Mouse (Mus musculus) telencephalon, adult 2 months (tissue): ENCODE measurements around the gene Apod.
"Not testable (repeated sequence)": the region's sequence is repeated elsewhere in the genome, so short reads cannot be mapped to it uniquely, and the experiment has no call there.

Source experiments
- DNase-seq: peaks from one replicate; pipeline ENCODE4 v3.0.0-alpha.2; 2011; ENCODE audit warnings: low read depth, low spot score

The Apod gene

GRCm38 (mm10) chr16:31321501-31321900 is 6.9 kb upstream of the Apod start:
- no peak for DNase-seq

- no peak for DNase-seq
Measured at GRCm38 (mm10) chr16:31320954-31321353, 6.3 kb upstream of the Apod start.

DNA sequence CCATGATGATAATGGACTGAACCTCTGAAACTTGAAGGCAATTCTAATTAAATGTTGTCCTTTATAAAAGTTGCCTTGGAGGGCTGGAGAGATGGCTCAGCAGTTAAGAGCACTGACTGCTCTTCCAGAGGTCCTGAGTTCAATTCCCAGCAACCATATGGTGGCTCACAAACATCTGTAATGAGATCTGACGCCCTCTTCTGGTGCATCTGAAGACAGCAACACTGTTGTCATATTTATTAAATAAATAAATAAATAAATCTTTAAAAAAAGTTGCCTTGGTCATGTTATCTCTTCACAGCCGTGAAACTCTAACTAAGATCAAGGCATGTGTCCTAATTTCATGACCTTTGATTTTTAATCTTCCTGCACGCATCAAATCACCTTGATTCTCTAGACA is 5.1 kb upstream of the Apod start:
- not testable (repeated sequence) for DNase-seq

DNA sequence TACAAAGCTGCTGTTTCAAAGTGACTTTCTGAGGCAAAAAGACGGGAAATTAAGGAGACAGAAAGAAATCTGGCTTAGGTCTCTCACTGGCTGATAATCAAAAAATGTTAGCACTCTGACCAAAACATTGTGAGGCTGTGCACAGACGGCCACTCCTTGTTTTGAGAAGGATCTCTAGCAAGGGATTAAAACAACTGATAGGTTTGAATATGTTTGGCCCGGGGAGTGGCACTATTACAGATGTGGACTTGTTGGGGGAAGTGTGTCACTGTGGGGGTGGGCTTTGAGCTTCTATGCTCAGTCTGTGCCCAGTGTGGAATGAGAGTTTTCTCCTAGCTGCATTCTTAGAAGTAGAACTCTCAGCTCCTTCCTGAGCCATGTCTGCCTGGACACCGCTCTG is 4.7 kb upstream of the Apod start:
- no peak for DNase-seq

DNA sequence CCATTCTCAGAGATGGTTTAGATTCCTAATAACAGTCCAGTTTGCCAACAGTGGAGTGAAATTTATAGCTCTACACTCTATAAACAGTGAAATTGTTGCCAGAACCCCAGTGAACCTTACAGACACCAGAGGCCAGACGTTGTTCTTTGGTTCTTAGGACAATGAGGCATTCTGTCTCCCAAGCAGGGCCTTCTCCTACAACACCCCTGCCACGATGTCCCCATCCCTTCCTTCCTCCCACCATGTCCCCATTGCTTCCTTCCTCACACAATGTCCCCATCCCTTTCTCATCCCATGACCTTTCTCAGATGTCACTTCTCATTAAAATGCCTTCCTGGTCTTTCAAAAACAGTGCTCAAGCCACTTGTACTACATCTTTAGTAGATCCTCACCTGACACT is 3.8 kb upstream of the Apod start:
- no peak for DNase-seq

DNA sequence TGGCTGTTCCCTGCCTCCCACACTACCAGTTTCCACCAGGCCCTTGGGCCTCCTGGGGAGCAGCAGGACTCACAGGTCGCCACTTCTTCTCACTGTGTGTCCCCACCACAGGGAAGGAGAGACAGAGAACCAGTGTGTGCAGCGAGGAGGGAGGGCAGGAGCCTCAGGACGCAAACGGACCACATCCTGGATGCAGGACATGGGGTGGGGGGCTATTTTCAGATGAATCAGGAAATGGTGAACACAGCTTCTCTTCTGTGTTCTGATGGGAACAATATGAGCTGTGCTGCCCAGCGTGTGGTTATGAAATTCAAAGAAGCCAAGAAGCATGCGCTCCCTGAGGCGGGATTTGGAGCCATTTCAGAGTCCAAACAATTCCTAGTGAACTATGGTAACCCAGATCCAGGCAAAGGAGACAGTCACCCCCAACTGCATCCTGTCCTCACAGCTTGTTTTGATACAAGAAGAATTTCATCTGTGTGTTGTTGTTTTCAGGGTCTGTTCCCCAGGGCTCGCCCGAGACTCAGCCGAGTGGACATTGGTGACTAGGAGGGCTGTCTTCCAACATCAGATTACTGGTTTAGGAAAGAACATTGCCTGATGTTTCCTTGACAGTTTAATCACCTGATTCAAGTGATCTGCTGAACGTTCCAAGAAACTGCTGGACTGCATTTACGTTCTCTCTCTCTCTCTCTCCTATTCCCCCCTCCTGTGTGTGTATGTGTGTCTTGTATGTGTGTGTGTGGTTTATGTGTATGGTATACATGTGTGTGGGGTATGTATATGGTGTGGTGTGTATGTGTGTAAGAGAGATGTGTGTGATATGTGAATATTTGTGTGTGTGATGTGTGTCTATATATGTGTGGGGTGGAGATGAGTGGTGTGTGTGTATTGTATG is 1.9 kb upstream of the Apod start:
- not testable (repeated sequence) for DNase-seq

DNA sequence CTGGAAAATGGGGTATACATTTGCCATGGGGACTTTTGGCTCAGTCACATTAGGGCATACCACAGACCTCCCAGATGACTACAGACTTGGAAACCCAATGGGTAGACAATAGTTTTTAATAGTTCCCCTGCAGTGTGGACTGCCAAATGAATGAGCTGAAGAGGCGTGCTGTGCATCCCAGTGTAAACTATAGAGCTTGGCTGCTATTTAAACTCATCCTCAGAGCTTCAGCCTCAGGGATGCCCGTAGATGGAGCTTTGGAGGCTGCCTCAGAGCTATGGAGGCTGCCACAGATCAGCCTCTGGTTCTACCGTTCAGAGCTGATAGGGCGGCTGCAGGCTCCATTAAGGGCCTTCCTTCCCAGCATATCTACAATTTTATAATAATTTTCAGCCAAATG is 686 bp upstream of the Apod start:
- DNase-seq: peak; percentile 19

- DNase-seq: no peak
Measured at GRCm38 (mm10) chr16:31313611-31314010, 997 bp downstream of the Apod start.

- peak; percentile 58 for DNase-seq
Measured at GRCm38 (mm10) chr16:31312296-31312695, 2.3 kb downstream of the Apod start.

DNA sequence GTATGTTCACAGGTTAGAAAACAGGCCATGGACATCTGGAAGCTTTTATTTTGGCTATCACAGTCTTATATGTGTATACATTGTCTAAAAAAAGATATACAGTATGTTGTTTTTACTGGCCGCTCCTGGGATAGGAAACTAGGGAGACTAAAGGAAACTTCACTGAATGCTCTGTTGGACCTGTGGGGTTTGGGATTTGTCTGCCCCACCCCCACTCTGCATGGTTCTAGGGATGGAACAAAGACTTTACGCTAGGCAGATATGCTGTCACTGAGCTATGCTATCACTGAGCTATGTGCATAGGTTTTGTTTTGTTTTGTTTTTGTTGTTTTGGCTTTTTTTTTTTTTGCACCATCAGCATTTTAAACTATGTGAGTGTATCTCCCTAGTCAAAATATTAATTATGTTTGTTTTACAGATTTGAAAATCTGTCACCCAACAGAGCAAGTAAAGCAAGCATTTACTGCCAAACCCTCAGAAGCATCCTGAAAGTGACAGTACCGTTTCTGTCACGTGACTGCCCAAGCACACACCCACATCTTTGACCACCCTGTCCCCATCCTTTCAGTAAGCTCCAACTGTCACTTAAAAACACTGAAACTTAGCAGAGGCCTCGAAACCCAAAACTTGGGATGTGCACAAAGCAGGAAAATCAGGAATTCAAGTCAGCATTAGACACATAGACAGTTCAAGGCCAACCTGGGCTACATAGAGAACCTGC is 9.2 kb downstream of the Apod start:
- no peak for DNase-seq

DNA sequence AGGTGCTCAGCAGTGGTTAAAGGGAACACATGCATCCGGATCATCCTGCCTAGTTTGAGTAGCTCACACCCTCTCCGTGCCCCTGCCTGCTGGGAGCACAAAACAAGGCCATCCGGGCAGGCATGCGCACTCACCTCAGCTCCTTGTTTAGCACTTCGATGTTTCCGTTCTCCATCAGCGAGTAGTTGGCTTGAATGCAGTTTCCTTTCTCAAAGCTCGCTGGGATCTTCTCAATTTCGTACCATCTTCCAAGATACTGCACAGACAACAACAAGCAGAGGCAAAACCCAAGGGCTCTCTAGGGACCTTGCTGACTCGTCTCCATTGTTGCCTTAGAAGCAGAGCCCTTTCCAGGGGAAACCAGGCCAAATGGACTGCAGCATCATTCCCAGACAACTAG is 11.3 kb downstream of the Apod start:
- DNase-seq: no peak

DNA sequence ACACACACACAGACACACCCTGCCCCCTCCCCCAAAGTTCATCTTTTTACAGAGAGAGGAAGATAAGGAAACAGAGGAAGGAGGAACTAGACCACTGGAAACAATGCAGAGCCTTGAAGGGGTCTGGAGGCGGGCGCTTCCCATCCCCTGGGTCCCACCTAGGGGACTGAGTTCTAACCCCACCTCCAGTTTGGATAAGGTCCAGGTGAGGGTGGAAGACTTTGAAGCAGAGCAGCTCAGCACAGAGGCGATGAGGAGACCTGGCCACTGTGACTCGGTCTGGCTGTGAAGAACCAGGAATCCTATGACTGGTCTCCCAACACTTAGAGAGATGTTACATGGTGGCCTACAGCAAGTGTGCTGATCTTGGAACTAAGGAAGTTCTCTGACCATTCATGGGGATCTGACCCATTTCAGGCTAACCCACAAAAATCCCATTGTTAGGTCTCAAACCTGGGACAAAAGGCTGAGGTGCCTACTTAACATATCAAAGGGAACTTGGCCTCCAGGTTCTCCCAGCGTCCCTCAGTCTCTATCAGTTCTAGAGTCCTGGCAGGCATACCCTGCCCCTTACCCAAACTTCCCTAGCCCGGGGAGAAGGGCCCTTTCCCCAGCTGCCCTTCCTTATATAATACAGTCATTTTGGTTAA is 13.6 kb downstream of the Apod start:
- no peak for DNase-seq

- DNase-seq: no peak
Measured at GRCm38 (mm10) chr16:31300467-31300866, 14.1 kb downstream of the Apod start.

DNA sequence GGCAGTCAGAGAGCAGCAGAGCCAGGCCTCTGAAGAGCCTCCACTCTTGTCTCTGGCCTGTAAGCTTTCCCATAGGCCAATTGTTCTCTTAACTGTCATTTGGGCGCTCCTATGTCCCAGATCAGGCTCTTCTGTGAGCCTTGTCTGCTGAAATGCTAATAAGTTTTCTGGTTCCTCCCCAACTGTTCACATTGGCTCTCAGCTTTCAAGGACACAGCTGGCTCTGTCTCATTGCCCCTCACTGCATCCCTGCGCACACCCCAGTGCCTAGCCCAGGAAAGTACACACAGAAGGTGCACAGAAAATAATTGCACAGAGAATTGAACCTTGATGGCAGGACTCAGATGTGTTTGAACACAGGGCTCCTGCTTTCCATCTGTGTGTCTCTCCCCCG is 14.7 kb downstream of the Apod start:
- no peak for DNase-seq

- no peak for DNase-seq
Measured at GRCm38 (mm10) chr16:31299164-31299959, 15.2 kb downstream of the Apod start.

- DNase-seq: no peak
Measured at GRCm38 (mm10) chr16:31297113-31297512, 17.5 kb downstream of the Apod start.

DNA sequence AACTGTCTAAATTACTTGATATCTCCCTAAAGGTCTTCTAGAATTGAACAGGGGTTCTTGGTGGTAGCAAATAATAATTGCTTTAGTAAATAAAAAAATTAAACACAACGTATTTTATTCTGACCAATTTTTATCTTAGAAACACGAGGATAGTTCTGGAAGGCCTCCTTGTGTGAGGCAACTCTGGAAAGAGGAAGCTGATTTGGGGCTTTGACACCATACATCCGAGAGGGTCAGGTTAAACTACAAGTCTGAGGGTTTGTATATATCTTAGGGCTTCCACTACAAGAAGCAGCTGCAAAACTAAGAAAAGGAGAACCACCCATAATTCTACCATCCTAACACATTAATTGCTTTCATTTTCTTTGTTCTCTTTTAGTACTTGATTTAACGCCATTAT is 20.8 kb downstream of the Apod start:
- no peak for DNase-seq

DNA sequence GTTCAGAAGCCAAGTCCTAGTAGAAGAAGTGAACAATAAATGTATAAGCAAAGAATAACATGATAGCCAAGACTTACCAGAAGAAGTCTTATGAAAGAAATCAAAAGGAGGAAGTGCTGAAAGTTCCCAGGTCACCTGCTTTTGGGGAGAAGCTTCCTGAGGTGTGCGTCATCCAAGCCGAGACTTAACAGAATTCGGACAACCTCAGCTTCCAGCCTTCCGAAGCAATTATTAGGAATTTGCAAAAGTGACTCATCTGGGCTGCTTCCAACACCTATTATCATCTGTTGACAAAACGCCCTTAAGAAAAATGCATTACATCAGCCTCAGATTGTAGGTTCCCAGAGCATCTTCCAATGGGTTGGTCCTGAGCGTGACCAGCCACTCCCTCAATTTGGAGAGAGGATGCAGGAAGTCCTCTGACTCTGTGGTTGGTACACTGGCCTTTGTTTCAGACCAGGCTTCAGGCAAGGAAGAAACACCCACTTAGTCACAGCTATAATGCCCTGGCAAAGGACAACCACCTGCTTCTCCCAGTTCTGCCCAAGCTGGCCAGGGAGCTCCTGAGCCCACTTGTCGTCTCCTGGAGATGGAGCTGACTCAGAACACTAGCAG is 23.8 kb downstream of the Apod start:
- no peak for DNase-seq

DNA sequence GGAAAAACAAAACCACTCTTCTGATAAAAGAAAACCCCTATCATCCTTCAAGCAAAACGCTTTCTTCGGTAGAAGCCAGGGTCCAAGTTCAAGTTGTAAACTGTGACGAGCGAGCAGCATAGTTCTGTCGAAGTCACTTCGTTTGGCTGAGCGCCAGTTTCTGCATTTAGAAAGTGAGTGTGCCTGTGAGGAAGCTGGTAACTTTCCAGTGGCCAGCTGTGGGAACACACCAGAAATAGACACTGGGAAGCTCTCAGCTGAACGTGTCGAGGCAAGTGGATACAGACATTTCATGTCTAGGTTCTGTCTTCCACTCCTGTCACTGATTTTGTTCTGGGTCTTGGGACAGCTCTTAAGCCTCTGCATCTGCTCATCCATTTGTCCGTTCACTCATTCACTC is 24.3 kb downstream of the Apod start:
- peak; percentile 87 for DNase-seq

- DNase-seq: peak; percentile 82
Measured at GRCm38 (mm10) chr16:31287712-31288111, 26.9 kb downstream of the Apod start.

- no peak for DNase-seq
Measured at GRCm38 (mm10) chr16:31286801-31287488, 27.7 kb downstream of the Apod start.
